Comparison of ENCODE assay signal across 8 mouse cellular contexts in the genomic region with DNA sequence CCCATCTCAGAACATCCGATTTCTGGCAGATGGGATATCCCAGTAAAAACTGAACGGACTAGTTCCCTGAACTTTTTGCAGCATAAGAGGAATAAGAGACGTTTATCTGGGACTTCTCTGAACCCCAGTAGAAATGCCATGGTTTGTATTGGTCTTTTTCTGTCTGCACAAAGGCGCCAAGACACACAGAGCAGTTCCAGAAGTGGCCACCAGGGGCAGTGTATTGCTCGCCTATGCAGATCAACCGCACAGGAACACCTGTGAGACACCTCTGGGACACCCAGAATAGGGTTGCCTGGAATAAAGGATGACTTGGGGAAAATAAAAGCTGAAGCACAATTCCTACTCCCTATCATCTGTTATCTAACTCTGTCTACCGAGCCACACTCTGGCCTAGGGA.
A peak's percentile ranks its signal among the peaks of the same experiment; 100 is the strongest.
DNase-seq lines count a peak whose midpoint lies in the region.

No protein-coding gene starts in this region.

- peak; percentile 2 for DNase-seq in heart, adult 8-10 months (ENCODE audit: low spot score)
- DNase-seq in heart, adult 9 months (ENCODE audit: low spot score in 2 of 2) = no peak
- peak; percentile 9 to 65 for DNase-seq in spleen, postnatal 10 days (ENCODE audit: low spot score in 2 of 2)
- no peak for DNase-seq in spleen, postnatal 36 days (ENCODE audit: low spot score in 2 of 2)
- DNase-seq in cerebellum, adult 8-10 months = peak; percentile 7
- peak; percentile 11 to 64 for DNase-seq in kidney, postnatal 36 days
- peak; percentile 31 for DNase-seq in right cerebral cortex, postnatal 4 days
- DNase-seq in MN1 (ENCODE audit: low spot score) = no peak

Comparison
In these comparisons a context has a peak if more than half of its experiments do, and no peak if none do; other contexts are left out.
1. DNase-seq: peak in heart, adult 8-10 months (single experiment), spleen, postnatal 10 days (2 of 2), cerebellum, adult 8-10 months (single experiment), kidney, postnatal 36 days (2 of 2) and right cerebral cortex, postnatal 4 days (single experiment); none in heart, adult 9 months (0 of 2), spleen, postnatal 36 days (0 of 2) and MN1 (single experiment).